Mouse (Mus musculus) right cerebral cortex, postnatal 10 days (tissue): Measurements from ENCODE around the gene Cd300ld3.

Experiments used
- DNase-seq, 2 experiments: peaks; one replicate each; pipeline ENCODE4 v3.0.0; 2021; ENCODE audit warnings: low spot score in 2 of 2

The Cd300ld3 gene

DNA sequence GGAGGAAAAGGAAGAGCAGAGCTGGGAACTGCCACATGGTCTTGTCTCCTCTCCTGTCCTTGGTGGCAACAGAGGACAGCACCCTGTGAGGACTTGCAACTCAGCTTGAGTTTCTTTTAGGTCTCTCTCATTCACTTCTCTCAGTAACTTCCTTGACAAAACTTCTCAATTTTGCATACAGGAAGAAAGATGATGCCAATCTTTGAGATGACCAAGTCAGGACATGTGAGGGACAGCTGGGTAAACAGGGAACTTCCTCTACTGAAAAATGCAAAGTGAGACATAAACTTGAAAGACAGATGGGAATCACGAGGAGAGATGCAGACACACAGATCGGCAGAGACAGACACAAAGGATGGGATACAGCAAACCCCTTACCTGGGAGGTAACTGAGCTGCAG is at the start of gene Cd300ld3:
TSS of gene Cd300ld3 (minus strand) at position 151 of the 400 bp plus-strand sequence.
- no peak for DNase-seq

GRCm38 (mm10) chr11:115092140-115092539 is 43.9 kb upstream of the Cd300ld3 start:
- no peak for DNase-seq

- no peak for DNase-seq
Measured at GRCm38 (mm10) chr11:115091362-115091901, 43.2 kb upstream of the Cd300ld3 start, which contains the start of gene Rab37. Gene Rab37 (plus strand): TSS chr11:115091431.

DNA sequence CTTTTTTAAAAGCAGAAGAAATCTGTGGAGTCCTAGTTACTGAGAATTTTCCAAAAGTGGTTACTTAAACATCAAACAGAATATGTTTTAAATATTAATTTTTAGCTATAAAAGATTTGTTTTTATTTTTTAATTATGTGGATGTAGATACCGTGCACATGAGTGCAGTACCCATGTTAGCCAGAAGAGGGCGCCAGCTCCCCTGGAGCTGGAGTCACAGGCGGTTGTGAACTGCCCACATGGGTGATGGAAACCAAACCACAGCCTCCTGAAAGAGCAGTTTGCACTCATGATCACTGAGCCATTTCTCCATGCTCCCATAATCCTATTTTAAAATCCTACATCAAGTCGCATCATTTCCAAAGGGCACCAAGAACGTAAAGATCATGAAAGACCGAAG is 41.6 kb upstream of the Cd300ld3 start:
- no peak for DNase-seq

- DNase-seq: no peak
Measured at GRCm38 (mm10) chr11:115086213-115086612, 38.0 kb upstream of the Cd300ld3 start.

DNA sequence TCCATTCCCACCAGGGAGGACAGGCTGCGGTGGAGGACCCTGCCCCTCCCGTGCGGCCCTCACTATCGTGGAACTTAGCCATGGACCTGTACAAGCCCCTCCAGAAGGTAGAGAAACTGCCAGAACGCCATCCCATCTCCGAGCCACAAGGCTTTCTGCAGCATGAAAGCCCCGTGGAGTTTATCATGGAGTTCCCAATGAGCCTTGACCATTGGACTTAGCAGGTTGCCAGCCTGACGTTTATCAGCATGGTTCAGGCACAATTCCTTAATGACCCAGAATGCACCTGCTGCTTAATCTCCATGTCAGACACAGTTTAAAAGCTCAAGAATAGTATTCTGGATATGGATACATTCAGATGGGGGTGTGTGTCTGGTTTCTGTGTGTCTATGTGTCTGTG is 36.9 kb upstream of the Cd300ld3 start:
- no peak for DNase-seq

DNA sequence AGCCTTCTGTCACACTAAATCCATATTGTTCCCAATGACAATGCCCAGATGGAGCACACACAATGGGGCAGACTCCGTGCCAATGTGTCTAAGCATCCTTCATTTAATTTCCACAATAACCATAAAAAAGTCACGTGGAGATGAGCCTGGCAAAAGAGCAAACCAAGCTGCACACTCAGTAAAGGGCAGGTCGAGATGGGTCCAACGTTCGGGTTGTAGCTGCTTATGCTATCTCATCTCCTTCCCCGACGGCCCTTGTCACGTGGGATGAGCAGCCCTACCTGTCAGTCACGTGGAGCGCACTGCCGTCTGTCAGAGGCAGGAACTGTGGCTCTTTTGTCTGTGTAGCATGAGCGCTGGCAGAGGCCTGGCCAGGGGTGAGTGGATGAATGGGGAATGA is 36.4 kb upstream of the Cd300ld3 start:
- DNase-seq: no peak

DNA sequence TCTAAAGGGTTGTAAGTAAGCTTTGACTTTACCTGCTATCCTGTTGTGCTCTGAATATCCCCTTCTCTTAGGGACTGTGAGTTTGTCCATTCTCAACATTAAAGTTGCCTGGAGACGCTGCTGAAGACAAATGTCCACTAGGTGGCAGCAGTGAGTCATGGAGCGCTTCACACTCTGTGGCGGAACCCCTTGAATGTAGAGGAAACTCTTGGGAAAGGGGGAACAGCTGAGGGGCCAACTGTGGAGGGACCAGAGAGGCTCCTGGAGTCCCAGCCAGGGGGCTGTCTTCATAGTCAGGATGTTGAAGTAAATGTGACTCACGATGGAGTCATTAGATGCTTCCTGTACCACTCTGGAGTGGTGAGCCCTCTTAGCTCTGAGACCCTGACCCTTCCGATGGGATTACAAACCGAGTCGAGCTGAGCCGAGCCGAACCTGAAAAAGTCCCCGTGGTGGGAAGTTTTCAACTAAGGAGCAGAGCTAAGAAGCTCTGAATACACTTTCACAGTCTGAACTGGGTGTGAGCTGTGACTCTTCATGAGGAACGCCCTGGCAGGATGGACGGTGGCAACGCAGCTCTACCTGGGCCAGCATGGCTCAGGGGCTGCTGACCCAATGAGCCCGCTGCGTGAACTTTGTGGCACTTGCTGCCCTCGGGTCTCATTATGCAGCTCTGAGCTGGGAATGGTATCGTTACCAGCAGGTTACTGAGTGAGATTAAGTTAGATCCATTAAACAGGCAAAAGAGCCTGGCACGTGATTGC is 35.3 kb upstream of the Cd300ld3 start:
- DNase-seq: peak; percentile 71 to 86

DNA sequence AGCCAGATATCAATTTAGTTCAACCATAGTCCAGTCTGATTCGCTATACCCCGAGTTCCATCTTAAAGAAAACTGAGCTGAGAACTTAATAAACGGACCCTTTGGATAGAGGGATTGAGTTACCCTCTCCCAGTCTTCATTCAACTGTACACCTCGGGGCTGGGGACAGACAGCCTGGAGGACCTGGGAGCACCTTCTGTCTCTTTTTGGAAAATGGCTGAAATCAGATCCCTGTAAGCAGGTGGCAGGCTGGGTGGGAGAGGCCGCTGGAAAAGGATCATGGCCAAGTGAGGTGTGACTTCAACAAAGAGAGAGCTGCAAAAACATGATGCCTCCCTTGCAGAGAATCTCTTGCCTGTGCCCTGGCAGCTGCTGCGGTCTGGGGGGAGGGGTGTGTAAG is 34.0 kb upstream of the Cd300ld3 start:
- no peak for DNase-seq

- no peak for DNase-seq
Measured at GRCm38 (mm10) chr11:115081373-115081772, 33.2 kb upstream of the Cd300ld3 start.

DNA sequence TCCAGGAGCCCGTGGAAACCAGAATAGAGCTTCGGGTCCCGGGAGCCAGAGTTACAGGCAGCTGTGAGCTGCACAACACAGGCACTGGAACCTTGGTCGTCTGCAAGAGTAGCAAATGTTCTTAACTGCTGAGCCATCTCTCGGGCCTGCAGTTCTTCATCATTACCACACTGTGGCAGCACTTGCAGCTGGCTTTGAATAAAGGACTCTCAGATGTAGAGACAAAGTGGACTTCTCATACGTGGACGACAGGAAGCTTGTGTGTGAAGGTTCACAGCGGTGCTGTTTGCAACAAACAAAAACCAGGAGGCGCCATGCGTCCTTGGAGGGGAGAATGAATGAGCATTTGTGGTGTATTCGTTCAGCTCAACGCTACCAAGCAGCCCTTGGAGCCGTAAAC is 32.7 kb upstream of the Cd300ld3 start:
- peak; percentile 69 to 70 for DNase-seq

GRCm38 (mm10) chr11:115078680-115079079 is 30.5 kb upstream of the Cd300ld3 start:
- no peak for DNase-seq

GRCm38 (mm10) chr11:115077436-115077835 is 29.2 kb upstream of the Cd300ld3 start:
- no peak for DNase-seq

- DNase-seq: no peak
Measured at GRCm38 (mm10) chr11:115075859-115076258, 27.6 kb upstream of the Cd300ld3 start.

- no peak for DNase-seq
Measured at GRCm38 (mm10) chr11:115075407-115075806, 27.2 kb upstream of the Cd300ld3 start.

GRCm38 (mm10) chr11:115073002-115073401 is 24.8 kb upstream of the Cd300ld3 start:
- DNase-seq: no peak

GRCm38 (mm10) chr11:115071631-115072294 is 23.6 kb upstream of the Cd300ld3 start:
- DNase-seq: peak; percentile 37 to 46

DNA sequence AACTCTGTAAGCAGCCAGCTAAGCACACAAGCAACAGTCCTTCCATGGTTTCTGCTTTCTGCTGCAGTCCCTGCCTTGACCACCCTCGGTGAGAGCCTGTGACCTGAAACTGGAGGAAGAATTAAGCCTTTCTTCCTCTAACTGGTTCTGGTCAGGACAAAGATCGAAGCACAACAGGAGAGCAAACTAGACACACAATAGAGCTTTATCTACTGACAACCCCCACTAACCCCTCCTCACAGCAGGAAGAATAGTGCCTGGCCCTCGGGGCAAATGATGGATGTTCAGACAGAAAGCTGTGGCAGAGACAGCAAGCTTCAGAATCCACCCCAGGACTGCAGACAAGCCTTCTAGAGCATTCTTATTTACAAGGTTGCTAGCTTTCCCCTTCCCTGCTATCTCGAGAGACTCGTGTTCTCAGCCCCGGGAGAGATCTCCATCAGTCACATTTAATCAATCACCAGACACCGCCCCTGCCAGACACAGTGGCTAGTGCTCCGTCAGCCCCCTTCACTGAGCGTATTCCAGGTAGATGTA is 22.9 kb upstream of the Cd300ld3 start:
- no peak for DNase-seq

DNA sequence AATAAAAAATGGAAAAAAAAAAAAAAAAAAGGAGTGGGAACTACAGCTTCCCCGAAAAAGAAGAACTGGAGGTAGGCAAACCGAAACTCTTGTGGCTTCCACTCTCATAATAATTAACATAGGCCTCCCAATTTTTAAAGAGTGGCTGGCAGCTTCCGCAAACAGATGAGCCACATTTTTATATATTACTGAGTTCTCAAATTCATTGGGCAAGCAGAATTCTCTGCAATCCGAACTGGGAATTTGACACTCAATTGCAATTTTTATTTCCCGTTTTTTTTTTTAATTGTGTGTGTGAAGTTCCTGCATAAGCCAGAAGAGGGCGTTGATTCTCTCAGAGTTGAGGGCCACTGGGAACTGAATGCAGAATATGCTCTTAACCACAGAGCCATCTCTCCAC is 18.6 kb upstream of the Cd300ld3 start:
- DNase-seq: no peak

- DNase-seq: no peak
Measured at GRCm38 (mm10) chr11:115062077-115062476, 13.9 kb upstream of the Cd300ld3 start, which contains the start of gene Cd300e. Gene Cd300e (minus strand): TSS chr11:115062177.

GRCm38 (mm10) chr11:115059797-115060196 is 11.6 kb upstream of the Cd300ld3 start:
- no peak for DNase-seq

- no peak for DNase-seq
Measured at GRCm38 (mm10) chr11:115058701-115059100, 10.5 kb upstream of the Cd300ld3 start.

GRCm38 (mm10) chr11:115054537-115054936 is 6.3 kb upstream of the Cd300ld3 start:
- no peak for DNase-seq
